Mouse (Mus musculus): ENCODE results near the gene Klhl2. TPM values are rescaled to one million over a fixed set of nuclear protein-coding genes. Genes with fewer than 3 reads are reported as not detected.

The Klhl2 gene
- total RNA-seq, 2 experiments from 2014 or later = 324 to 340 TPM

GRCm38 (mm10) chr8:64832581-64833135 is 17.2 kb downstream of the Klhl2 start:
- DNase-seq (ENCODE audit: low spot score in 2 of 2) = no peak

GRCm38 (mm10) chr8:64831656-64832055 is 18.2 kb downstream of the Klhl2 start:
- no peak for DNase-seq (ENCODE audit: low spot score in 2 of 2)

- DNase-seq (ENCODE audit: low spot score in 2 of 2) = no peak
Observed at GRCm38 (mm10) chr8:64829921-64830320, 19.9 kb downstream of the Klhl2 start.

- no peak for DNase-seq (ENCODE audit: low spot score in 2 of 2)
Observed at GRCm38 (mm10) chr8:64829391-64829790, 20.4 kb downstream of the Klhl2 start.

GRCm38 (mm10) chr8:64828466-64828865 is 21.4 kb downstream of the Klhl2 start:
- no peak for DNase-seq (ENCODE audit: low spot score in 2 of 2)

GRCm38 (mm10) chr8:64827356-64827755 is 22.5 kb downstream of the Klhl2 start:
- DNase-seq (ENCODE audit: low spot score in 2 of 2) = no peak

GRCm38 (mm10) chr8:64826461-64826860 is 23.4 kb downstream of the Klhl2 start:
- DNase-seq (ENCODE audit: low spot score in 2 of 2) = no peak

- no peak for DNase-seq (ENCODE audit: low spot score in 2 of 2)
Observed at GRCm38 (mm10) chr8:64823905-64824304, 25.9 kb downstream of the Klhl2 start.

- no peak for DNase-seq (ENCODE audit: low spot score in 2 of 2)
Observed at GRCm38 (mm10) chr8:64820940-64821339, 28.9 kb downstream of the Klhl2 start.

GRCm38 (mm10) chr8:64811790-64812189 is 38.0 kb downstream of the Klhl2 start:
- DNase-seq (ENCODE audit: low spot score in 2 of 2) = no peak

- no peak for DNase-seq (ENCODE audit: low spot score in 2 of 2)
Observed at GRCm38 (mm10) chr8:64811083-64811482, 38.7 kb downstream of the Klhl2 start.

GRCm38 (mm10) chr8:64806558-64806957 is 43.3 kb downstream of the Klhl2 start:
- no peak for DNase-seq (ENCODE audit: low spot score in 2 of 2)

- DNase-seq (ENCODE audit: low spot score in 2 of 2) = no peak
Observed at GRCm38 (mm10) chr8:64804971-64805370, 44.8 kb downstream of the Klhl2 start.

- DNase-seq (ENCODE audit: low spot score in 2 of 2) = no peak
Observed at GRCm38 (mm10) chr8:64799306-64799705, 50.5 kb downstream of the Klhl2 start.

GRCm38 (mm10) chr8:64798503-64798902 is 51.3 kb downstream of the Klhl2 start:
- DNase-seq (ENCODE audit: low spot score in 2 of 2) = no peak

GRCm38 (mm10) chr8:64797751-64798150 is 52.1 kb downstream of the Klhl2 start:
- DNase-seq (ENCODE audit: low spot score in 2 of 2) = no peak

GRCm38 (mm10) chr8:64791250-64791881 is 58.5 kb downstream of the Klhl2 start:
- DNase-seq (ENCODE audit: low spot score in 2 of 2) = no peak

- DNase-seq (ENCODE audit: low spot score in 2 of 2) = no peak
Observed at GRCm38 (mm10) chr8:64790418-64790817, 59.4 kb downstream of the Klhl2 start.

GRCm38 (mm10) chr8:64788715-64789114 is 61.1 kb downstream of the Klhl2 start:
- DNase-seq (ENCODE audit: low spot score in 2 of 2) = no peak

GRCm38 (mm10) chr8:64786801-64787200 is 63.0 kb downstream of the Klhl2 start:
- no peak for DNase-seq (ENCODE audit: low spot score in 2 of 2)

GRCm38 (mm10) chr8:64784235-64784634 is 65.6 kb downstream of the Klhl2 start:
- no peak for DNase-seq (ENCODE audit: low spot score in 2 of 2)

- no peak for DNase-seq (ENCODE audit: low spot score in 2 of 2)
Observed at GRCm38 (mm10) chr8:64781947-64782346, 67.9 kb downstream of the Klhl2 start.

- DNase-seq (ENCODE audit: low spot score in 2 of 2) = no peak
Observed at GRCm38 (mm10) chr8:64777925-64778324, 71.9 kb downstream of the Klhl2 start.

Data from layer of hippocampus, adult 18-20 months (tissue).